Mouse (Mus musculus): ENCODE measurements at regions not wholly inside any gene's neighbourhood (a gene's known extent, or its start where the extent isn't known, plus 50 kb on each side); places are given as distances from the start of the nearest gene placed in this dataset.

DNA sequence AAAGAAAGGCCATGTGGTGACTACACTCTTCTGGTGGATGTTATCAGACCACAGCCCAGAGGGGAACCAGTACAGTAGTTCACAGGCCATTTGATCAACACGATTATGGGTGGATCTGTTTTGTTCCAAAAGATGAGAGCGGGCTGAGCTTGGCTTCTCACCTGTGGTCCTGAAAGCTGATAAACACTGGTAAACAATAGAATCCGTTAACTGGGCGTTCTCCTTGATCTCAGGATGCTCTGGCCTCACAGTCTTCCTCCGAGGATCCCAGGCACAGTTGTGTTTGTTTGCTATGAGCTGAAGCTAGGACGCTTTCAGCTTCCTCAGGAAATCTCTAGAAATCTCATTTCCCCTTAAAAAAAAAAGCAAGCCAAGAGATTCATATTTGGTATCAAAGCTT lies 153.9 kb downstream of the Gm19410 start:
- DNase-seq (no peak), ATAC-seq (no peak)
- TF ChIP-seq CTCF (IDR thresholded peaks at IDR 0.05; ENCODE audit: low read depth) = no peak
- WGBS = 82% methylated on average over 6 of the region's 6 CpGs
- no peaks in the 10 kb centered on the region for H3K9me3 ChIP-seq (ENCODE audit: low read length)
- H3K4me3 ChIP-seq (ENCODE audit: low read depth, low read length) = no peak overlapping the region
- H3K27me3 ChIP-seq (ENCODE audit: insufficient read depth, low read length) = no peaks in the 10 kb centered on the region
- no peak overlapping the region for H3K27ac ChIP-seq (ENCODE audit: low read depth, low read length)
- H3K4me2 ChIP-seq (ENCODE audit: low read depth) = no peak overlapping the region
- H3K9ac ChIP-seq = no peak overlapping the region
- no peaks in the 10 kb centered on the region for H3K4me1 ChIP-seq (ENCODE audit: insufficient read depth)
- no peaks in the 10 kb centered on the region for H3K36me3 ChIP-seq (ENCODE audit: insufficient read depth)

DNA sequence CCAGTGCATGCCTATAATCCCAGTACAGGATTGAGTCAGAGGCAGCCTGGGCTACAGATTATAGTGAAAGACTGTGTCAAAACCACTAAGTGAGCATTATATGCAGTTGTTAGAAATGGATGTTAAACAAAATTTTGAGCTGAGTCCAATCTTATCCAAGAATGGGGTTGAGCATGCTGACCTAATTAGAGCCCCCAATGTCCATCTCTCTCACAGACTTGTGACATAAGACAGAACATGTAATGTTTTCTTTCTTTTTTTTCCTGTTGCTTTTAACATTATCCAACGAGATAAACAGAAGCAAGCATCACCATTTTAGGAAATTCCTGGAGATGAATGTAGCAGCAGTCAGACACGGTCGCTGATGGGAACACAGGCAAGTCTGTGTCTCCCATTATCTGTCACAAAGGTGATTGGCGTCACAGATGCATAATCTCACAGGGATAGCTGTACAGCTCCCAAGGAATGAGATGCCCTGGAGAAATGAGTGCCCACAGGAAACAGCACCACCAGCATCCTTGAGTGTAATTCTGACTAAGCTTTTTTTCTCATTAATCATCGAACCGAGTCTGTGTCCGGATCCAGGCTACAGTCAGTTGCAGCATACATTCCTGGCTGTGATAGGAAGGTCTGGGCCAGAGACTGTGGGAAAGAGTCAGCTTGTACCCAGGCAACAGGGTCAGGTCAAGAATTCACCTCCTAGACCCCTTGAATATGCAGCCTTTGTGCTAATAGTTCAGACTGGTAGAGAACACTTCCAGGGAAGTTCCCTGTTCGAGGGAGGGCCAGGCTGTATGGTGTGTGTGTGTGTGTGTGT lies 154.5 kb downstream of the Gm19410 start:
- no peak for ATAC-seq
- WGBS = 53% methylated on average over 8 of the region's 8 CpGs

GRCm38 (mm10) chr8:35924026-35924425 lies 158.4 kb downstream of the Gm19410 start:
- DNase-seq (no peak), ATAC-seq (no peak)
- no peak overlapping the region for H3K27ac ChIP-seq (ENCODE audit: low read depth, low read length)
- no peak overlapping the region for H3K4me3 ChIP-seq (ENCODE audit: low read depth, low read length)
- no peaks in the 10 kb centered on the region for H3K9me3 ChIP-seq (ENCODE audit: low read length)
- no peaks in the 10 kb centered on the region for H3K36me3 ChIP-seq (ENCODE audit: insufficient read depth)
- no peaks in the 10 kb centered on the region for H3K27me3 ChIP-seq (ENCODE audit: insufficient read depth, low read length)
- 95% methylated on average over 1 of the region's 1 CpGs for WGBS
- H3K9ac ChIP-seq = no peak overlapping the region
- no peak overlapping the region for H3K4me2 ChIP-seq (ENCODE audit: low read depth)
- H3K4me1 ChIP-seq (ENCODE audit: insufficient read depth) = no peaks in the 10 kb centered on the region
- TF ChIP-seq CTCF (IDR thresholded peaks at IDR 0.05; ENCODE audit: low read depth) = no peak

More for the DNA sequence above, 154.5 kb downstream of the Gm19410 start:
- no peak overlapping the region for H3K9ac ChIP-seq
- no peaks in the 10 kb centered on the region for H3K4me1 ChIP-seq (ENCODE audit: insufficient read depth)
- H3K4me2 ChIP-seq (ENCODE audit: low read depth) = no peak overlapping the region
- H3K27ac ChIP-seq (ENCODE audit: low read depth, low read length) = no peak overlapping the region
- DNase-seq = no peak
- TF ChIP-seq CTCF (IDR thresholded peaks at IDR 0.05; ENCODE audit: low read depth) = no peak
- no peaks in the 10 kb centered on the region for H3K36me3 ChIP-seq (ENCODE audit: insufficient read depth)
- H3K9me3 ChIP-seq (ENCODE audit: low read length) = no peaks in the 10 kb centered on the region
- no peaks in the 10 kb centered on the region for H3K27me3 ChIP-seq (ENCODE audit: insufficient read depth, low read length)
- no peak overlapping the region for H3K4me3 ChIP-seq (ENCODE audit: low read depth, low read length)

DNA sequence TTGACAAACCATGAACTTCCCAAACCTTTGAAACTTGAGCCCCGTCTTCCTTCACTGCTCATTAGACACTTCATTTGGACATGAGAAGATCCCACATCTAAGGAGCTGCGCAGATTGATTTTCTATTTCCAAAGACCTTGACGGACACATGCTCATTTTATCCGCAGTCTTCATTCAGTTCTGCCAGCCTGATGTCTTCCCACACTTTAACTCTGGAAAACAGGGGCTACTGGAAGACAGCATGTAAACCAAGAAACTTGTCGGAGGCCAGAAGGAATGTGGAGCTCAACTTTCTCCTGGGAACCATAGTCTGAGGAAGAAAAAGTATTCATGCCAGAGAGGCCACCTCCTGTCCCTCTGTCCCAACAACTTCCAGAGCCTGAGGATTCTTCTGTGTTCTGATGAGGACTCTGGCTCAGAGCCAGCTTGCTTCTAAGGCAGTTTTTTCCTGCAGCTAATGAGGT lies 161.8 kb downstream of the Gm19410 start:
- Histone ChIP-seq H3K4me1 (ENCODE audit: insufficient read depth) (no peaks in the 10 kb centered on the region), H3K4me2 (ENCODE audit: low read depth) (no peak overlapping the region), H3K27me3 (ENCODE audit: insufficient read depth, low read length) (no peaks in the 10 kb centered on the region), H3K9ac (no peak overlapping the region), H3K27ac (ENCODE audit: low read depth, low read length) (no peak overlapping the region), H3K9me3 (ENCODE audit: low read length) (no peaks in the 10 kb centered on the region), H3K36me3 (ENCODE audit: insufficient read depth) (no peaks in the 10 kb centered on the region), H3K4me3 (ENCODE audit: low read depth, low read length) (no peak overlapping the region)
- WGBS = 73% methylated on average over 5 of the region's 5 CpGs
- ATAC-seq (no peak), DNase-seq (no peak)
- no peak for TF ChIP-seq CTCF (IDR thresholded peaks at IDR 0.05; ENCODE audit: low read depth)

DNA sequence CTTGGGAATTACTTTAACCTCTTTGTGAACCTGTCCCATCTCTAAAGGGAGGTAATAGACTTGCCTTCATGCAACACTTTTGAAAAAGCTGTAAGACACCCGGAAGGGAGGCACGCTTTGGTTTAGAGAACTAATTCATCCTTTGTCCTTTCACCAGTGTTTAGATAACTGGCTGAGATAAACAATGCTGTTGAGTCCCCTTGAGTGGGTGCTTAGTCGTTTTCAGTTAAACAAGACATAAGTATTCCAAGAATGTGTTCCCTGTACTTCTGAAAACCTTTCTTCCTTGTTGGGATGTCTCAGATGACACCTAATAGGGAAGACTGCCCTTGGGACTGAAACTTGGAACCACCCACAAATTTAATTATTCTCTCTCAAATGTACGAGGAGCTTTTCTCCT lies 164.7 kb downstream of the Gm19410 start:
- H3K27me3 ChIP-seq (ENCODE audit: insufficient read depth, low read length) = no peaks in the 10 kb centered on the region
- no peak overlapping the region for H3K4me2 ChIP-seq (ENCODE audit: low read depth)
- no peak for ATAC-seq
- H3K9ac ChIP-seq = no peak overlapping the region
- 54% methylated on average over 4 of the region's 4 CpGs for WGBS
- H3K4me1 ChIP-seq (ENCODE audit: insufficient read depth) = no peaks in the 10 kb centered on the region
- no peak overlapping the region for H3K4me3 ChIP-seq (ENCODE audit: low read depth, low read length)
- H3K27ac ChIP-seq (ENCODE audit: low read depth, low read length) = no peak overlapping the region
- DNase-seq = no peak
- no peaks in the 10 kb centered on the region for H3K36me3 ChIP-seq (ENCODE audit: insufficient read depth)
- no peak for TF ChIP-seq CTCF (IDR thresholded peaks at IDR 0.05; ENCODE audit: low read depth)
- H3K9me3 ChIP-seq (ENCODE audit: low read length) = no peaks in the 10 kb centered on the region

DNA sequence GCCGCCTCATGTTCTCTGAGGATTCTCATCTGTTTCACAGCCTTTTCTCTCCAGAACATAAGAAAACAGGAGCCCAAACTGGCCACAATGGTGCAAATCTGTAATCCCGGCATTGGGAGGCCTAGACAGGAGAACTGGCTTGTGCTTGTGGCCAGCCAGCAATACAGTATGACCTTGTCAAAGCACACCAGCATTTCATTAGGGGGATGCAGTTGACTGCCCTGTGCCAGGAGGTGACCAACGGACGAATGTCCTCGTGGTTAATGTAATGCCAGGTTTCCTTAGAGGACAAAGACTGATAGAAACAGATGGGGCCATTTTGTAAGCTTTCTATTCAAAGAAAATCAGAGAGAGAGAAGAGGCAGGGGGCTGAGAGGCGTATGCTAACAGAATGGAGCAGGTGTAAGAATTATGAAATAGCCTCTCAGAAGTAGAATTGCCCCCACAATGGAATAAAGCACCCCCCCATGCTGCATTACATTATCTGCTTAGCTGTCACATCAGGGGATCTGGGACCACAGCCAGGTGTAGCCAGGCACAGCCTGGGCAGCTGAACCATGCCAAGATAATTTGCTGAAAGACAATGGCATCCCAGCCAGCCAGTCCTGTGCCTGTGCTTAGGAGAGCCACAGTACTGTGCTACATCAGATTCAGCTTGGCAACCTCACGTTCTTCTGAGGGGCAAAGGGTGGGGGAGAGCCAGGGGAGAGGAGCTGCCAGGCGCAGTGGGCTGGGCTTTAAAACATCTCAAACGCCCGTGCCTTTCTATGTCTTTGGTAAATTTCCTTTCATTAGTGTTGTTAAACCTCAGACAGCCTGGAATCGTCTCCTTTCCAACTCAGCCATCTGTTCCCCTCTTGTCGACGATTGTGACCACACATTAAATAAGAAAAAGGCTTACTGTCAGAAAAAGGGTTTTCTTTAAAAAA lies 167.9 kb downstream of the Gm19410 start:
- no peak overlapping the region for H3K9ac ChIP-seq
- no peaks in the 10 kb centered on the region for H3K9me3 ChIP-seq (ENCODE audit: low read length)
- 11% methylated on average over 13 of the region's 13 CpGs for WGBS
- H3K27me3 ChIP-seq (ENCODE audit: insufficient read depth, low read length) = no peaks in the 10 kb centered on the region
- TF ChIP-seq CTCF (IDR thresholded peaks at IDR 0.05; ENCODE audit: low read depth) = no peak
- peak overlapping the region; percentile 57 for H3K27ac ChIP-seq (ENCODE audit: low read depth, low read length)
- H3K36me3 ChIP-seq (ENCODE audit: insufficient read depth) = no peaks in the 10 kb centered on the region
- no peaks in the 10 kb centered on the region for H3K4me1 ChIP-seq (ENCODE audit: insufficient read depth)
- no peak overlapping the region for H3K4me3 ChIP-seq (ENCODE audit: low read depth, low read length)
- peak; percentile 90 for DNase-seq
- peak; percentile 99 for ATAC-seq
- no peak overlapping the region for H3K4me2 ChIP-seq (ENCODE audit: low read depth)

Measured in forebrain, postnatal 0 days (tissue).